Comparison of ENCODE assay signal across 7 mouse cellular contexts in the genomic region with DNA sequence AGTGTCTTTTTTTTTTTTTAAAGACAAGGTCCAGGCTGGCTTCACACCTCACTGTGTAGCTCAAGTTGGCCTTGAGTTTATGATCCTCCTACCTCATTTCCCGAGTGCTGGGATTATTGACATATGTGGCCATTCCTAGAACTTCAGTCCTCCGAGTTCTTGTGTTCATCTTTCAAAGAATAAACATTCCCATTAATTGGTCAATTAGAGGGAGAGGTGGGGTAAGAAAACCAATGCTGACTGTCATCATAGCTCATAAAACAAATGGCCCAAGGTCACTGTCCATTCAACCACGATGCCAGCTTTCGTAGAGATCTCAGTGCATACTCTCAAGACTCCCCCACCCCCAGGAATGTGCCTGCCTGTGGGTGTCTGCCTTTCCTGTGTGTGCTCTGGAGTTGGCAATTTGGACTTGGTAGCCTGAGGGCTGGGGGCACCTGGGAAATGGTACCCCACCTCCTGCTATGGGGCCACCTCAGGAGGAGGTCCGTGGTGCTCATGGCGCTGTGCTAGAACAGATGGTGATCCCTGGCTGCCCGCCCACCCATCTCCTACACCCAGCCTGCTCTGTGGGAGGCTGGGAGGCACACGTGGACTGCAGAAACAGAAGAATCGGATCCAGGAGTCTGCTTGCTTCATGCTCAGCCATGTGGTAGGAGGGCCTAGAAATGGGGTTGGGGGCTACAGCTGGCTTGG.
DNase-seq lines count a peak whose midpoint lies in the region.

No protein-coding gene starts in this region.

- DNase-seq in kidney, postnatal 14 days: peak; percentile 29
- DNase-seq in kidney, adult 8-10 months: no peak
- peak; percentile 62 to 64 for DNase-seq in cerebellum, postnatal 14 days
- peak; percentile 78 for DNase-seq in layer of hippocampus, adult 11-12 months (ENCODE audit: low spot score)
- DNase-seq in right cerebral cortex, adult 2 months (ENCODE audit: low spot score in 2 of 2): peak; percentile 74
- no peak for DNase-seq in thymus, postnatal 25 days
- DNase-seq in yolk sac, embryonic 10.5 days (ENCODE audit: low spot score): no peak

Comparison
In these comparisons a context has a peak if more than half of its experiments do, and no peak if none do; other contexts are left out.
1. DNase-seq: peak in kidney, postnatal 14 days (single experiment), cerebellum, postnatal 14 days (2 of 2), layer of hippocampus, adult 11-12 months (single experiment) and right cerebral cortex, adult 2 months (2 of 2); none in kidney, adult 8-10 months (0 of 2), thymus, postnatal 25 days (single experiment) and yolk sac, embryonic 10.5 days (single experiment).